Mouse (Mus musculus) heart, postnatal 0 days (tissue): Measurements from ENCODE around the gene Cpm.

Experiments used
- CTCF ChIP-seq: IDR thresholded peaks from 2 replicates; pipeline ENCODE4 v1.5.1; 2016; ENCODE audit warnings: antibody characterized with exemption, control low read depth, low read depth
- EP300 ChIP-seq: IDR thresholded peaks from 2 replicates; pipeline ENCODE4 v1.6.1; 2016; ENCODE audit warnings: antibody characterized with exemption, low read depth

DNA sequence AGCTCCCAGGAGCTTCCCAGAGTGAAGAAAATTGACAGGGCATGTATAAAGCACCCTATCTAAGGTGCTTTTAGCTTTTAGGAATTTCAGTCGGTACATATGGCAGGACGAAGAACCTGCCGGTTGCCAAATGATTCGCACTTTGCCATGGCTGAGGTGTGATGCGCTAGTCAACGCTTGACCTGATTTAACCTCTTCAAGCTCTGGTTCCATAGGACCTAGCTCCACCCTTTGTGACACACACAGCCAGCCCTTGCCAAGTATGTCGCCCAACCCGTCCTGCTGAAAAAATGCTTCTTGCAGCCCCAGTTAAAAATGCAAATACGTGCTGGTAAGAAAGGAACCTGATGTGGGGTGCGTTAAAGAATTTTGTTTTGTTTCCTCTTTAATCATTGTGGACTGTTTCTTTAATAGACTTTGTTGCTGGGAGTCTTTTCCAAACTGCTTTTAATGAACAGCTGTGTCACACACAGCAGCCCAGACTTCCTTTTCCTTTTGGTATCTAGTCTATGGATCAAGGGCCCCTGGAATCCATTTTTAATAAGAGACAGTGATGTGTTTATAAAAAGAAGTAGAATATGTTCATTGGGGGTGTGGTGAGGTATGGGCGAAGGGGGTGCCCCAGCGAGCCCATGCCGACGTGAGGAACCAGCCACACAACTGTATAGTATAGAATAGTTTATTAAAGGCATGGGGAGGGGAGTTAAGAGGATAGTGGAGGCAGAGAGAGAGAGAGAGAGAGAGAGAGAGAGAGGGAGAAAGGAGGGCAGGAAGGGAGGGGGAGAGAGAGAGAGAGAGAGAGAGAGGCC is 34.0 kb downstream of the Cpm start:
- no peak for TF ChIP-seq EP300
- no peak for TF ChIP-seq CTCF
